Mouse (Mus musculus) cerebellum, adult 2 months (tissue): Measurements from ENCODE around the gene Cd79a. TPM values are rescaled to one million over a fixed set of nuclear protein-coding genes. Genes with fewer than 3 reads are reported as not detected.

Experiments
- DNase-seq, 2 experiments: peaks; one replicate each; pipeline ENCODE4 v3.0.0; 2021
- H3K27ac ChIP-seq: fragments of 200-500 bp; 2 replicates; pipeline ENCODE4 v1.5.1; 2012; ENCODE audit warnings: low read length, control low read depth, inconsistent platforms; ENCODE audit not compliant: insufficient read depth
- H3K27me3 ChIP-seq: fragments of 200-500 bp; 2 replicates; pipeline ENCODE4 v1.6.1; 2012; ENCODE audit warnings: inconsistent platforms, mild to moderate bottlenecking, low read length, moderate library complexity; ENCODE audit not compliant: control insufficient read depth, insufficient read depth
- H3K4me1 ChIP-seq: fragments of 200-500 bp; 2 replicates; pipeline ENCODE4 v1.6.1; 2011; ENCODE audit warnings: low read length; ENCODE audit not compliant: control insufficient read depth, insufficient read depth
- H3K4me3 ChIP-seq: fragments of 200-500 bp; replicated peaks from 2 replicates; pipeline ENCODE3; 2011; ENCODE audit warnings: mild to moderate bottlenecking, low read depth, low read length, control low read depth; ENCODE audit not compliant: insufficient read depth
- CTCF ChIP-seq: fragments of 200-500 bp; IDR thresholded peaks from 2 replicates; pipeline ENCODE4 v1.5.1; 2011; ENCODE audit warnings: low read depth, mild to moderate bottlenecking, control low read depth, low read length, moderate library complexity, borderline replicate concordance; ENCODE audit not compliant: insufficient read depth
- POLR2A ChIP-seq: fragments of 200-500 bp; IDR thresholded peaks from 2 replicates; pipeline ENCODE4 v1.6.1; 2011; ENCODE audit warnings: low read length, control low read depth, borderline replicate concordance; ENCODE audit not compliant: insufficient read depth
- WGBS: fragments of 180-500 bp; shearing (Covaris S2); methylation state at CpG from one replicate; pipeline ENCODE4 v1.1.7; 2018; 5-methylcytosine and 5-hydroxymethylcytosine counted together
- polyA plus RNA-seq: library from polyadenylated mRNA; depleted of rRNA; stranded (reverse); fragments of >200 nt; gene quantifications from 2 replicates; pipeline ENCODE4 v1.2.3, GENCODE M21; 2012; rRNA removed

Cd79a gene
- polyA plus RNA-seq = 0.85 and 1.1 TPM in 2 replicates

GRCm38 (mm10) chr7:24897224-24897623 is at the start of gene Cd79a:
Gene Cd79a, plus strand, starts transcription at chr7:24897381.
- no peak within 1 kb of the TSS for H3K4me3 ChIP-seq
- no peak for DNase-seq
- TF ChIP-seq POLR2A (no peak), CTCF (no peak)
- H3K27me3 ChIP-seq = no peaks in the 10 kb centered on the region
- no peaks in the 10 kb centered on the region for H3K4me1 ChIP-seq
- no peak within 1 kb of the TSS for H3K27ac ChIP-seq
- WGBS = 82% methylated on average over 12 of the region's 12 CpGs

GRCm38 (mm10) chr7:24850162-24850561 is 47.0 kb upstream of the Cd79a start:
- no peak for DNase-seq
- no peaks in the 10 kb centered on the region for H3K27me3 ChIP-seq
- TF ChIP-seq CTCF = no peak
- no peak for TF ChIP-seq POLR2A
- no peaks in the 10 kb centered on the region for H3K4me1 ChIP-seq
- H3K27ac ChIP-seq = no peak overlapping the region
- no peak overlapping the region for H3K4me3 ChIP-seq
- WGBS = 23% methylated on average over 5 of the region's 5 CpGs

- DNase-seq = no peak
- 39% methylated on average over 6 of the region's 6 CpGs for WGBS
Observed at GRCm38 (mm10) chr7:24850899-24851303, 46.3 kb upstream of the Cd79a start.

GRCm38 (mm10) chr7:24851596-24852325 is 45.4 kb upstream of the Cd79a start:
- TF ChIP-seq POLR2A = no peak
- no peak for TF ChIP-seq CTCF
- whole genome bisulfite sequencing = 78% methylated on average over 5 of the region's 5 CpGs
- Histone ChIP-seq H3K27me3 (no peaks in the 10 kb centered on the region), H3K4me1 (no peaks in the 10 kb centered on the region), H3K4me3 (no peak overlapping the region), H3K27ac (no peak overlapping the region)
- DNase-seq = no peak

More at GRCm38 (mm10) chr7:24850899-24851303, 46.3 kb upstream of the Cd79a start:
- no peak overlapping the region for H3K27ac ChIP-seq
- H3K4me3 ChIP-seq = no peak overlapping the region
- H3K27me3 ChIP-seq = no peaks in the 10 kb centered on the region
- TF ChIP-seq POLR2A = no peak
- no peak for TF ChIP-seq CTCF
- H3K4me1 ChIP-seq = no peaks in the 10 kb centered on the region

GRCm38 (mm10) chr7:24852557-24853232 is 44.5 kb upstream of the Cd79a start:
- TF ChIP-seq POLR2A (no peak), CTCF (no peak)
- H3K27ac ChIP-seq = no peak overlapping the region
- no peak for DNase-seq
- 78% methylated on average over 8 of the region's 8 CpGs for WGBS
- no peaks in the 10 kb centered on the region for H3K4me1 ChIP-seq
- no peak overlapping the region for H3K4me3 ChIP-seq
- no peaks in the 10 kb centered on the region for H3K27me3 ChIP-seq

GRCm38 (mm10) chr7:24853233-24853563 is 44.0 kb upstream of the Cd79a start:
- H3K4me1 ChIP-seq = no peaks in the 10 kb centered on the region
- H3K27ac ChIP-seq = no peak overlapping the region
- TF ChIP-seq CTCF (no peak), POLR2A (no peak)
- no peaks in the 10 kb centered on the region for H3K27me3 ChIP-seq
- DNase-seq = no peak
- no peak overlapping the region for H3K4me3 ChIP-seq

GRCm38 (mm10) chr7:24853695-24854094 is 43.5 kb upstream of the Cd79a start:
- DNase-seq = no peak
- TF ChIP-seq POLR2A (no peak), CTCF (no peak)
- 46% methylated on average over 7 of the region's 7 CpGs for WGBS
- no peaks in the 10 kb centered on the region for H3K27me3 ChIP-seq
- no peaks in the 10 kb centered on the region for H3K4me1 ChIP-seq
- no peak overlapping the region for H3K4me3 ChIP-seq
- H3K27ac ChIP-seq = no peak overlapping the region

GRCm38 (mm10) chr7:24856460-24857120 is 40.6 kb upstream of the Cd79a start:
- WGBS = 34% methylated on average over 6 of the region's 6 CpGs
- DNase-seq = no peak
- H3K27ac ChIP-seq = no peak overlapping the region
- H3K27me3 ChIP-seq = no peaks in the 10 kb centered on the region
- H3K4me1 ChIP-seq = no peaks in the 10 kb centered on the region
- H3K4me3 ChIP-seq = no peak overlapping the region
- TF ChIP-seq POLR2A (no peak), CTCF (no peak)
